Mouse (Mus musculus) limb, embryonic 14.5 days (tissue): ENCODE measurements around the gene Agbl1. TPM values are rescaled to one million over a fixed set of nuclear protein-coding genes. Genes with fewer than 3 reads are reported as not detected.

Experiments used
- ATAC-seq: fragments of 200-750 bp; cut with Nextera tagmentation; 2 replicates; pipeline ENCODE4 v1.8.0; 2017; ENCODE audit warnings: low read depth, moderate number of reproducible peaks, moderate TSS enrichment; ENCODE audit not compliant: low FRiP score
- DNase-seq: peaks from one replicate; pipeline ENCODE4 v3.0.0-alpha.2; 2015; ENCODE audit warnings: low spot score
- H3K27ac ChIP-seq: fragments of 300-500 bp; sonication (generic); replicated peaks from 2 replicates; pipeline ENCODE4 v1.5.1; 2014; ENCODE audit warnings: low read depth, mild to moderate bottlenecking, low read length, moderate library complexity, mixed read lengths
- H3K27me3 ChIP-seq: fragments of 300-500 bp; sonication (generic); 2 replicates; pipeline ENCODE4 v1.6.1; 2014; ENCODE audit warnings: low read length, mixed read lengths; ENCODE audit not compliant: control insufficient read depth, insufficient read depth
- H3K36me3 ChIP-seq: fragments of 300-500 bp; sonication (generic); 2 replicates; pipeline ENCODE4 v1.6.1; 2014; ENCODE audit warnings: mild to moderate bottlenecking, low read length, moderate library complexity, mixed read lengths; ENCODE audit not compliant: control insufficient read depth, insufficient read depth
- H3K4me1 ChIP-seq: fragments of 300-500 bp; sonication (generic); 2 replicates; pipeline ENCODE4 v1.6.1; 2014; ENCODE audit warnings: antibody characterized with exemption, low read length, mixed read lengths; ENCODE audit not compliant: control insufficient read depth, insufficient read depth
- H3K4me2 ChIP-seq: fragments of 300-500 bp; sonication (generic); replicated peaks from 2 replicates; pipeline ENCODE4 v1.6.1; 2014; ENCODE audit warnings: low read depth, mild to moderate bottlenecking, low read length, moderate library complexity; ENCODE audit not compliant: severe bottlenecking
- H3K4me3 ChIP-seq: fragments of 300-500 bp; sonication (generic); replicated peaks from 2 replicates; pipeline ENCODE4 v1.5.1; 2014; ENCODE audit warnings: low read length
- H3K9ac ChIP-seq: fragments of 300-500 bp; sonication (generic); 2 replicates; pipeline ENCODE4 v1.6.1; 2014; ENCODE audit warnings: mild to moderate bottlenecking, low read depth, low read length, moderate library complexity; ENCODE audit not compliant: severe bottlenecking
- H3K9me3 ChIP-seq: fragments of 300-500 bp; sonication (generic); 2 replicates; pipeline ENCODE4 v1.6.1; 2016; ENCODE audit warnings: low read length; ENCODE audit not compliant: control insufficient read depth
- POLR2A ChIP-seq: fragments of 200-500 bp; IDR thresholded peaks from 2 replicates; pipeline ENCODE4 v1.8.0; 2012; ENCODE audit warnings: inconsistent platforms, mild to moderate bottlenecking, moderate library complexity, borderline replicate concordance; ENCODE audit not compliant: insufficient read depth, insufficient read length; ENCODE audit errors: extremely low read depth
- WGBS: fragments of 180-500 bp; shearing (Covaris S2); extraction: QIAGEN DNeasy Blood & Tissue Kit; methylation state at CpG from one replicate; pipeline ENCODE4 v1.1.7; 2014; 5-methylcytosine and 5-hydroxymethylcytosine counted together
- polyA plus RNA-seq, 2 experiments: library from polyadenylated mRNA; depleted of rRNA in 1 of 2; stranded (reverse) in 1 of 2; unstranded in 1 of 2; fragments of >200 nt; fragmentation: Nextera tagmentation in 1 of 2; extraction: Ambion mirVana in 1 of 2; gene quantifications; 2 replicates each; pipeline versions ENCODE4 v1.2.1 to v1.2.3; 2012 to 2014

Agbl1 gene
- polyA plus RNA-seq (2012; rRNA removed): 0.05 and 0.14 TPM in 2 replicates
- polyA plus RNA-seq (2014; fragmentation: Nextera tagmentation; extraction: Ambion mirVana): 0.15 and 0.26 TPM in 2 replicates

GRCm38 (mm10) chr7:76229311-76229937 is at the start of gene Agbl1:
TSS of gene Agbl1 (plus strand) at chr7:76229887.
- Histone ChIP-seq H3K4me2 (no peak within 1 kb of the TSS), H3K27ac (no peak within 1 kb of the TSS), H3K4me1 (no peaks in the 10 kb centered on the region), H3K4me3 (no peak within 1 kb of the TSS), H3K36me3 (no peaks in the 10 kb centered on the region), H3K9me3 (no peaks in the 10 kb centered on the region), H3K27me3 (no peaks in the 10 kb centered on the region), H3K9ac (no peak within 1 kb of the TSS)
- 27% methylated on average over 7 of the region's 7 CpGs for WGBS
- ATAC-seq (no peak), DNase-seq (no peak)
- TF ChIP-seq POLR2A: no peak

- WGBS: 32% methylated on average over 7 of the region's 7 CpGs
- ATAC-seq: no peak
- H3K27ac ChIP-seq: no peak overlapping the region
- no peak for TF ChIP-seq POLR2A
- no peaks in the 10 kb centered on the region for H3K4me1 ChIP-seq
- DNase-seq: no peak
- no peaks in the 10 kb centered on the region for H3K36me3 ChIP-seq
- H3K9me3 ChIP-seq: no peaks in the 10 kb centered on the region
- H3K4me2 ChIP-seq: no peak overlapping the region
- no peak overlapping the region for H3K9ac ChIP-seq
- H3K27me3 ChIP-seq: no peaks in the 10 kb centered on the region
- no peak overlapping the region for H3K4me3 ChIP-seq
These were observed 44.6 kb upstream of the Agbl1 start for GRCm38 (mm10) chr7:76185005-76185658.

- WGBS: 20% methylated on average over 6 of the region's 6 CpGs
- no peak overlapping the region for H3K27ac ChIP-seq
- no peaks in the 10 kb centered on the region for H3K27me3 ChIP-seq
- no peaks in the 10 kb centered on the region for H3K4me1 ChIP-seq
- ATAC-seq (no peak), DNase-seq (no peak)
- no peak for TF ChIP-seq POLR2A
- H3K4me3 ChIP-seq: no peak overlapping the region
- H3K4me2 ChIP-seq: no peak overlapping the region
- H3K9ac ChIP-seq: no peak overlapping the region
- H3K9me3 ChIP-seq: no peaks in the 10 kb centered on the region
- no peaks in the 10 kb centered on the region for H3K36me3 ChIP-seq
These were observed 44.0 kb upstream of the Agbl1 start for GRCm38 (mm10) chr7:76185681-76186121.

GRCm38 (mm10) chr7:76218546-76218945 is 11.1 kb upstream of the Agbl1 start:
- H3K4me1 ChIP-seq: no peaks in the 10 kb centered on the region
- no peaks in the 10 kb centered on the region for H3K9me3 ChIP-seq
- no peak overlapping the region for H3K27ac ChIP-seq
- no peaks in the 10 kb centered on the region for H3K27me3 ChIP-seq
- no peak for TF ChIP-seq POLR2A
- ATAC-seq (no peak), DNase-seq (no peak)
- 60% methylated on average over 4 of the region's 4 CpGs for WGBS
- no peak overlapping the region for H3K4me3 ChIP-seq
- no peak overlapping the region for H3K4me2 ChIP-seq
- no peaks in the 10 kb centered on the region for H3K36me3 ChIP-seq
- no peak overlapping the region for H3K9ac ChIP-seq

- Histone ChIP-seq H3K4me2 (no peak overlapping the region), H3K27ac (no peak overlapping the region), H3K9ac (no peak overlapping the region), H3K4me3 (no peak overlapping the region), H3K9me3 (no peaks in the 10 kb centered on the region), H3K4me1 (no peaks in the 10 kb centered on the region), H3K36me3 (no peaks in the 10 kb centered on the region), H3K27me3 (no peaks in the 10 kb centered on the region)
- ATAC-seq: no peak
- no peak for DNase-seq
- 73% methylated on average over 7 of the region's 7 CpGs for WGBS
- TF ChIP-seq POLR2A: no peak
These were observed 9.8 kb upstream of the Agbl1 start for GRCm38 (mm10) chr7:76219797-76220469.
